Mouse (Mus musculus) hindbrain, embryonic 13.5 days (tissue): ENCODE data around the gene Wbp1l. TPM values are rescaled to one million over a fixed set of nuclear protein-coding genes. Genes with fewer than 3 reads are reported as not detected.

Experiments used
- ATAC-seq: fragments of 200-750 bp; cut with Nextera tagmentation; 2 replicates; pipeline ENCODE4 v1.8.0; 2017; ENCODE audit warnings: moderate TSS enrichment; ENCODE audit not compliant: low FRiP score
- H3K27ac ChIP-seq: fragments of 300-500 bp; sonication (generic); 2 replicates; pipeline ENCODE4 v1.5.1; 2015; ENCODE audit warnings: inconsistent platforms, mild to moderate bottlenecking, moderate library complexity
- H3K27me3 ChIP-seq: fragments of 300-500 bp; sonication (generic); 2 replicates; pipeline ENCODE4 v1.6.1; 2015; ENCODE audit warnings: mild to moderate bottlenecking, inconsistent platforms
- H3K36me3 ChIP-seq: fragments of 300-500 bp; sonication (generic); 2 replicates; pipeline ENCODE4 v1.6.1; 2015; ENCODE audit warnings: mild to moderate bottlenecking, inconsistent platforms
- H3K4me1 ChIP-seq: fragments of 300-500 bp; sonication (generic); replicated peaks from 2 replicates; pipeline ENCODE4 v1.6.1; 2015; ENCODE audit warnings: inconsistent platforms
- H3K4me2 ChIP-seq: fragments of 300-500 bp; sonication (generic); 2 replicates; pipeline ENCODE4 v1.6.1; 2015; ENCODE audit warnings: inconsistent platforms, mild to moderate bottlenecking, moderate library complexity
- H3K4me3 ChIP-seq: fragments of 300-500 bp; sonication (generic); 2 replicates; pipeline ENCODE4 v1.5.1; 2015; ENCODE audit warnings: mild to moderate bottlenecking, inconsistent platforms
- H3K9ac ChIP-seq: fragments of 300-500 bp; sonication (generic); 2 replicates; pipeline ENCODE4 v1.6.1; 2015; ENCODE audit warnings: mild to moderate bottlenecking, inconsistent platforms
- H3K9me3 ChIP-seq: fragments of 300-500 bp; sonication (generic); 2 replicates; pipeline ENCODE4 v1.6.1; 2016; ENCODE audit warnings: inconsistent platforms
- WGBS: fragments of 180-500 bp; shearing (Covaris S2); methylation state at CpG from one replicate; pipeline ENCODE4 v1.1.7; 2015; 5-methylcytosine and 5-hydroxymethylcytosine counted together
- polyA plus RNA-seq: library from polyadenylated mRNA; unstranded; fragments of >200 nt; fragmentation: Nextera tagmentation; extraction: Ambion mirVana; gene quantifications from 2 replicates; pipeline ENCODE4 v1.2.1, GENCODE M21; 2015

The Wbp1l gene
- polyA plus RNA-seq, 1 experiment from 2014 or later = 42.2 TPM

GRCm38 (mm10) chr19:46602406-46602805 lies 3.5 kb downstream of the Wbp1l start:
- peaks cover 38% of the 10 kb centered on the region for H3K4me1 ChIP-seq
- no peak overlapping the region for H3K4me3 ChIP-seq
- ATAC-seq = no peak
- H3K36me3 ChIP-seq = peaks cover 31% of the 10 kb centered on the region
- H3K27me3 ChIP-seq = no peaks in the 10 kb centered on the region
- no peak overlapping the region for H3K4me2 ChIP-seq
- H3K9ac ChIP-seq = no peak overlapping the region
- 96% methylated on average over 4 of the region's 4 CpGs for WGBS
- H3K27ac ChIP-seq = no peak overlapping the region
- H3K9me3 ChIP-seq = no peaks in the 10 kb centered on the region

- ATAC-seq = no peak
- Histone ChIP-seq H3K9ac (no peak overlapping the region), H3K9me3 (no peaks in the 10 kb centered on the region), H3K27me3 (no peaks in the 10 kb centered on the region), H3K4me3 (no peak overlapping the region), H3K36me3 (peaks cover 55% of the 10 kb centered on the region), H3K4me2 (no peak overlapping the region), H3K27ac (no peak overlapping the region), H3K4me1 (peaks cover 9% of the 10 kb centered on the region; the same call in 1 of the 2 replicates)
- 96% methylated on average over 13 of the region's 13 CpGs for WGBS
These were observed 7.8 kb downstream of the Wbp1l start for GRCm38 (mm10) chr19:46606718-46607117.

- ATAC-seq = no peak
- WGBS = 76% methylated on average over 7 of the region's 7 CpGs
- Histone ChIP-seq H3K4me1 (0 out of 2 replicates have a peak, but pooled peaks cover 3% of the 10 kb centered on the region), H3K9ac (no peak overlapping the region), H3K27ac (no peak overlapping the region), H3K4me3 (no peak overlapping the region), H3K27me3 (no peaks in the 10 kb centered on the region), H3K36me3 (peaks cover 57% of the 10 kb centered on the region), H3K9me3 (no peaks in the 10 kb centered on the region), H3K4me2 (no peak overlapping the region)
These were observed 8.5 kb downstream of the Wbp1l start for GRCm38 (mm10) chr19:46607424-46607823.

GRCm38 (mm10) chr19:46608158-46608557 lies 9.3 kb downstream of the Wbp1l start:
- no peak for ATAC-seq
- 98% methylated on average over 7 of the region's 7 CpGs for WGBS

GRCm38 (mm10) chr19:46616378-46616777 lies 17.5 kb downstream of the Wbp1l start:
- peaks cover 22% of the 10 kb centered on the region for H3K36me3 ChIP-seq
- no peaks in the 10 kb centered on the region for H3K27me3 ChIP-seq
- peaks cover 35% of the 10 kb centered on the region for H3K4me1 ChIP-seq
- no peak overlapping the region for H3K4me2 ChIP-seq
- no peak overlapping the region for H3K27ac ChIP-seq
- H3K4me3 ChIP-seq = no peak overlapping the region
- no peak for ATAC-seq
- no peaks in the 10 kb centered on the region for H3K9me3 ChIP-seq
- H3K9ac ChIP-seq = no peak overlapping the region
- WGBS = 90% methylated on average over 11 of the region's 11 CpGs

More at GRCm38 (mm10) chr19:46608158-46608557, 9.3 kb downstream of the Wbp1l start:
- H3K4me2 ChIP-seq = no peak overlapping the region
- H3K9me3 ChIP-seq = no peaks in the 10 kb centered on the region
- H3K9ac ChIP-seq = no peak overlapping the region
- H3K27ac ChIP-seq = no peak overlapping the region
- no peaks in the 10 kb centered on the region for H3K4me1 ChIP-seq
- peaks cover 60% of the 10 kb centered on the region for H3K36me3 ChIP-seq
- H3K4me3 ChIP-seq = no peak overlapping the region
- no peaks in the 10 kb centered on the region for H3K27me3 ChIP-seq

GRCm38 (mm10) chr19:46617361-46617760 lies 18.5 kb downstream of the Wbp1l start:
- peaks cover 45% of the 10 kb centered on the region for H3K4me1 ChIP-seq
- 89% methylated on average over 8 of the region's 8 CpGs for WGBS
- H3K4me2 ChIP-seq = no peak overlapping the region
- H3K36me3 ChIP-seq = peaks cover 21% of the 10 kb centered on the region
- no peaks in the 10 kb centered on the region for H3K9me3 ChIP-seq
- H3K27me3 ChIP-seq = no peaks in the 10 kb centered on the region
- H3K4me3 ChIP-seq = no peak overlapping the region
- H3K27ac ChIP-seq = no peak overlapping the region
- no peak for ATAC-seq
- no peak overlapping the region for H3K9ac ChIP-seq

- Histone ChIP-seq H3K4me3 (no peak overlapping the region), H3K4me2 (no peak overlapping the region), H3K27ac (no peak overlapping the region), H3K4me1 (peaks cover 55% of the 10 kb centered on the region), H3K9ac (no peak overlapping the region), H3K9me3 (no peaks in the 10 kb centered on the region), H3K27me3 (no peaks in the 10 kb centered on the region), H3K36me3 (peaks cover 15% of the 10 kb centered on the region)
- ATAC-seq = no peak
- 49% methylated on average over 9 of the region's 9 CpGs for WGBS
These were observed 19.4 kb downstream of the Wbp1l start for GRCm38 (mm10) chr19:46618322-46618721.

- H3K27ac ChIP-seq = peak overlapping the region; percentile 55
- no peaks in the 10 kb centered on the region for H3K27me3 ChIP-seq
- peaks cover 61% of the 10 kb centered on the region for H3K4me1 ChIP-seq
- H3K4me3 ChIP-seq = no peak overlapping the region
- H3K36me3 ChIP-seq = peaks cover 8% of the 10 kb centered on the region
- H3K9me3 ChIP-seq = no peaks in the 10 kb centered on the region
- ATAC-seq = no peak
- 81% methylated on average over 19 of the region's 19 CpGs for WGBS
- no peak overlapping the region for H3K4me2 ChIP-seq
- H3K9ac ChIP-seq = no peak overlapping the region
These were observed 20.1 kb downstream of the Wbp1l start for GRCm38 (mm10) chr19:46619001-46619400.

- peak overlapping the region; percentile 70 for H3K27ac ChIP-seq
- no peak overlapping the region for H3K4me3 ChIP-seq
- no peaks in the 10 kb centered on the region for H3K27me3 ChIP-seq
- 93% methylated on average over 6 of the region's 6 CpGs for WGBS
- no peak overlapping the region for H3K4me2 ChIP-seq
- H3K36me3 ChIP-seq = peaks cover 3% of the 10 kb centered on the region
- no peaks in the 10 kb centered on the region for H3K9me3 ChIP-seq
- peaks cover 67% of the 10 kb centered on the region for H3K4me1 ChIP-seq
- no peak overlapping the region for H3K9ac ChIP-seq
- no peak for ATAC-seq
These were observed 20.6 kb downstream of the Wbp1l start for GRCm38 (mm10) chr19:46619518-46619917.

GRCm38 (mm10) chr19:46620016-46620808 lies 21.3 kb downstream of the Wbp1l start:
- WGBS = 80% methylated on average over 14 of the region's 14 CpGs
- H3K4me2 ChIP-seq = no peak overlapping the region
- no peak overlapping the region for H3K9ac ChIP-seq
- H3K4me3 ChIP-seq = no peak overlapping the region
- peak overlapping the region; percentile 70; the same call in 1 of the 2 replicates for H3K27ac ChIP-seq
- peaks cover 5% of the 10 kb centered on the region for H3K36me3 ChIP-seq
- H3K27me3 ChIP-seq = no peaks in the 10 kb centered on the region
- no peaks in the 10 kb centered on the region for H3K9me3 ChIP-seq
- H3K4me1 ChIP-seq = peaks cover 73% of the 10 kb centered on the region
- ATAC-seq = no peak

- WGBS = 45% methylated on average over 19 of the region's 19 CpGs
- Histone ChIP-seq H3K9ac (0 out of 2 replicates have a peak overlapping the region, but pooled peaks have one; percentile 29), H3K36me3 (peaks cover 11% of the 10 kb centered on the region), H3K4me3 (no peak overlapping the region), H3K4me2 (no peak overlapping the region), H3K27ac (peak overlapping the region; percentile 70), H3K9me3 (no peaks in the 10 kb centered on the region), H3K4me1 (peaks cover 74% of the 10 kb centered on the region), H3K27me3 (no peaks in the 10 kb centered on the region)
- no peak for ATAC-seq
These were observed 22.6 kb downstream of the Wbp1l start for GRCm38 (mm10) chr19:46621236-46622183.

GRCm38 (mm10) chr19:46622659-46623193 lies 23.8 kb downstream of the Wbp1l start:
- Histone ChIP-seq H3K9ac (peak overlapping the region; percentile 53; the same call in 1 of the 2 replicates), H3K27me3 (no peaks in the 10 kb centered on the region), H3K27ac (peak overlapping the region; percentile 70), H3K9me3 (no peaks in the 10 kb centered on the region), H3K4me3 (no peak overlapping the region), H3K4me1 (peaks cover 78% of the 10 kb centered on the region), H3K36me3 (peaks cover 11% of the 10 kb centered on the region), H3K4me2 (peak overlapping the region; percentile 46)
- ATAC-seq = 0 out of 2 replicates have a peak, but pooled peaks have one; percentile 25
- 34% methylated on average over 12 of the region's 12 CpGs for WGBS
